Mouse (Mus musculus): Measurements from ENCODE around the gene Ptgs1. TPM values are rescaled to one million over a fixed set of nuclear protein-coding genes. Genes with fewer than 3 reads are reported as not detected.

The Ptgs1 gene
- polyA plus RNA-seq, 1 experiment from 2014 or later: 35.1 TPM

DNA sequence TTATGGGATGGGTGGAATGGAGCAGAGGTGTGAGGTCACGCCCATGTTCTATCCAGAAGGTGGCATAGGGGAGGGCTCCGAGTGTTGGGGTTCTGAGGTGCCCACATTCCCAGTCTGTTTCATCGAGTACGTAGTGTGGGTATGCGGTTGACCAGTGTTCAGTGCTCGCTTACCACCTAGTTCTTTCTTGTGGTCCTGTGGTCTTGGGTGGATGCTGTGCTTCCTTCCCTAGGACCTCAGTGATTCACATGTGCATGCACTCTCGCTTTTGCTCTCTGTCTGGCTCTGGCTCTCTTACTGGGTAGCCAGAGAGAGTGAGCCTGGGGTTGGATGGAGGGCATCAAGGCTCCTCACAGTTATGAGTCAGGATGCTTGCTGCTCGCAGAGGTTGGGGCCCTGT lies 10.1 kb upstream of the Ptgs1 start:
- no peak overlapping the region for H3K27ac ChIP-seq (ENCODE audit: low read length)
- no peak overlapping the region for H3K4me3 ChIP-seq (replicated peaks; ENCODE audit: low read length)
- H3K36me3 ChIP-seq (ENCODE audit: control insufficient read depth, insufficient read depth, low read length): no peaks in the 10 kb centered on the region
- H3K4me1 ChIP-seq (ENCODE audit: control insufficient read depth, insufficient read depth, low read length): peaks cover 17% of the 10 kb centered on the region
- no peaks in the 10 kb centered on the region for H3K9me3 ChIP-seq (replicated peaks; ENCODE audit: control insufficient read depth, low read length)
- no peak overlapping the region for H3K4me2 ChIP-seq (ENCODE audit: low read depth, low read length)
- no peak for ATAC-seq (ENCODE audit: insufficient read depth, low FRiP score)
- no peak overlapping the region for H3K9ac ChIP-seq (ENCODE audit: low read length)
- WGBS: 87% methylated on average over 8 of the region's 8 CpGs
- H3K27me3 ChIP-seq (ENCODE audit: control insufficient read depth, insufficient read depth, low read length): no peaks in the 10 kb centered on the region

GRCm38 (mm10) chr2:36220891-36221290 lies 9.3 kb upstream of the Ptgs1 start:
- Histone ChIP-seq H3K27ac (ENCODE audit: low read length) (no peak overlapping the region), H3K27me3 (ENCODE audit: control insufficient read depth, insufficient read depth, low read length) (no peaks in the 10 kb centered on the region), H3K4me1 (ENCODE audit: control insufficient read depth, insufficient read depth, low read length) (peaks cover 17% of the 10 kb centered on the region), H3K4me3 (replicated peaks; ENCODE audit: low read length) (no peak overlapping the region), H3K36me3 (ENCODE audit: control insufficient read depth, insufficient read depth, low read length) (no peaks in the 10 kb centered on the region), H3K4me2 (ENCODE audit: low read depth, low read length) (no peak overlapping the region), H3K9ac (ENCODE audit: low read length) (no peak overlapping the region), H3K9me3 (replicated peaks; ENCODE audit: control insufficient read depth, low read length) (no peaks in the 10 kb centered on the region)
- no peak for ATAC-seq (ENCODE audit: insufficient read depth, low FRiP score)
- 78% methylated on average over 4 of the region's 4 CpGs for WGBS

- H3K4me1 ChIP-seq (ENCODE audit: control insufficient read depth, insufficient read depth, low read length): peaks cover 4% of the 10 kb centered on the region
- 55% methylated on average over 7 of the region's 7 CpGs for WGBS
- H3K9ac ChIP-seq (ENCODE audit: low read length): no peak overlapping the region
- no peak overlapping the region for H3K27ac ChIP-seq (ENCODE audit: low read length)
- no peaks in the 10 kb centered on the region for H3K27me3 ChIP-seq (ENCODE audit: control insufficient read depth, insufficient read depth, low read length)
- H3K4me2 ChIP-seq (ENCODE audit: low read depth, low read length): no peak overlapping the region
- H3K9me3 ChIP-seq (replicated peaks; ENCODE audit: control insufficient read depth, low read length): no peaks in the 10 kb centered on the region
- ATAC-seq (ENCODE audit: insufficient read depth, low FRiP score): no peak
- no peak overlapping the region for H3K4me3 ChIP-seq (replicated peaks; ENCODE audit: low read length)
- H3K36me3 ChIP-seq (ENCODE audit: control insufficient read depth, insufficient read depth, low read length): no peaks in the 10 kb centered on the region
Observed at GRCm38 (mm10) chr2:36222168-36222848, 7.9 kb upstream of the Ptgs1 start.

GRCm38 (mm10) chr2:36223436-36223835 lies 6.8 kb upstream of the Ptgs1 start:
- Histone ChIP-seq H3K36me3 (ENCODE audit: control insufficient read depth, insufficient read depth, low read length) (no peaks in the 10 kb centered on the region), H3K27ac (ENCODE audit: low read length) (peak overlapping the region; percentile 41; the same call in 1 of the 2 replicates), H3K9ac (ENCODE audit: low read length) (no peak overlapping the region), H3K9me3 (replicated peaks; ENCODE audit: control insufficient read depth, low read length) (no peaks in the 10 kb centered on the region), H3K27me3 (ENCODE audit: control insufficient read depth, insufficient read depth, low read length) (0 out of 2 replicates have a peak, but pooled peaks cover 4% of the 10 kb centered on the region), H3K4me1 (ENCODE audit: control insufficient read depth, insufficient read depth, low read length) (no peaks in the 10 kb centered on the region), H3K4me2 (ENCODE audit: low read depth, low read length) (no peak overlapping the region), H3K4me3 (replicated peaks; ENCODE audit: low read length) (no peak overlapping the region)
- no peak for ATAC-seq (ENCODE audit: insufficient read depth, low FRiP score)

GRCm38 (mm10) chr2:36224153-36224552 lies 6.1 kb upstream of the Ptgs1 start:
- no peak overlapping the region for H3K4me3 ChIP-seq (replicated peaks; ENCODE audit: low read length)
- no peak overlapping the region for H3K4me2 ChIP-seq (ENCODE audit: low read depth, low read length)
- no peak overlapping the region for H3K9ac ChIP-seq (ENCODE audit: low read length)
- ATAC-seq (ENCODE audit: insufficient read depth, low FRiP score): 0 out of 2 replicates have a peak, but pooled peaks have one; percentile 41
- H3K27ac ChIP-seq (ENCODE audit: low read length): 0 out of 2 replicates have a peak overlapping the region, but pooled peaks have one; percentile 41
- H3K27me3 ChIP-seq (ENCODE audit: control insufficient read depth, insufficient read depth, low read length): 0 out of 2 replicates have a peak, but pooled peaks cover 5% of the 10 kb centered on the region
- H3K4me1 ChIP-seq (ENCODE audit: control insufficient read depth, insufficient read depth, low read length): no peaks in the 10 kb centered on the region
- H3K36me3 ChIP-seq (ENCODE audit: control insufficient read depth, insufficient read depth, low read length): no peaks in the 10 kb centered on the region
- WGBS: 64% methylated on average over 7 of the region's 7 CpGs
- H3K9me3 ChIP-seq (replicated peaks; ENCODE audit: control insufficient read depth, low read length): no peaks in the 10 kb centered on the region

- Histone ChIP-seq H3K4me3 (replicated peaks; ENCODE audit: low read length) (no peak overlapping the region), H3K9ac (ENCODE audit: low read length) (no peak overlapping the region), H3K4me2 (ENCODE audit: low read depth, low read length) (no peak overlapping the region), H3K4me1 (ENCODE audit: control insufficient read depth, insufficient read depth, low read length) (no peaks in the 10 kb centered on the region), H3K27me3 (ENCODE audit: control insufficient read depth, insufficient read depth, low read length) (0 out of 2 replicates have a peak, but pooled peaks cover 5% of the 10 kb centered on the region), H3K36me3 (ENCODE audit: control insufficient read depth, insufficient read depth, low read length) (no peaks in the 10 kb centered on the region), H3K9me3 (replicated peaks; ENCODE audit: control insufficient read depth, low read length) (no peaks in the 10 kb centered on the region), H3K27ac (ENCODE audit: low read length) (no peak overlapping the region; the same call in 1 of the 2 replicates)
- no peak for ATAC-seq (ENCODE audit: insufficient read depth, low FRiP score)
- WGBS: 20% methylated on average over 2 of the region's 2 CpGs
Observed at GRCm38 (mm10) chr2:36224599-36224998, 5.6 kb upstream of the Ptgs1 start.

DNA sequence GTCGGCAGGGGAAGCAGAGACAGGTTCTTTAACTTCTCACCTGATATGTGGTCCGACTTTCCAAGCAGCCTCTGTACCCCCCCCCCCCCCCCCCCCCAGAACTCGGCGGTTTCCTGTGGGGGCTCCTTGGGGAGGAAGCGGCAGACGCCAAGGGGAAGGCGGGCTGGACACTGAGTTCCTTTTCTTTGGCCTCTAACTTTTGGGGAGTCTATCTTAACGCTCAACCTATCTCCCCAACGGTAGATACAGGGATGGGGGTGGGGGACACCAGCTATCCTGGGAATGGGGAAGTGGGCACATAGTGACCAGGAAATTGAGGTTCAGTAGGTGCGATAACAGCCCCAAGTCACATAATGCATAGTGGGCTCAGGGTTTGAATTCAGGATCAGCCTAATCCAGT lies 741 bp downstream of the Ptgs1 start:
- H3K27me3 ChIP-seq (ENCODE audit: control insufficient read depth, insufficient read depth, low read length): 0 out of 2 replicates have a peak, but pooled peaks cover 5% of the 10 kb centered on the region
- H3K9ac ChIP-seq (ENCODE audit: low read length): peak overlapping the region; percentile 78
- no peaks in the 10 kb centered on the region for H3K9me3 ChIP-seq (replicated peaks; ENCODE audit: control insufficient read depth, low read length)
- peaks cover 31% of the 10 kb centered on the region for H3K4me1 ChIP-seq (ENCODE audit: control insufficient read depth, insufficient read depth, low read length)
- H3K4me3 ChIP-seq (replicated peaks; ENCODE audit: low read length): peak overlapping the region; percentile 57
- H3K4me2 ChIP-seq (ENCODE audit: low read depth, low read length): peak overlapping the region; percentile 87
- H3K36me3 ChIP-seq (ENCODE audit: control insufficient read depth, insufficient read depth, low read length): no peaks in the 10 kb centered on the region
- WGBS: 23% methylated on average over 9 of the region's 10 CpGs
- ATAC-seq (ENCODE audit: insufficient read depth, low FRiP score): no peak
- H3K27ac ChIP-seq (ENCODE audit: low read length): no peak overlapping the region

- no peak for ATAC-seq (ENCODE audit: insufficient read depth, low FRiP score)
- Histone ChIP-seq H3K27me3 (ENCODE audit: control insufficient read depth, insufficient read depth, low read length) (no peaks in the 10 kb centered on the region), H3K36me3 (ENCODE audit: control insufficient read depth, insufficient read depth, low read length) (no peaks in the 10 kb centered on the region), H3K9me3 (replicated peaks; ENCODE audit: control insufficient read depth, low read length) (0 out of 2 replicates have a peak, but pooled peaks cover 5% of the 10 kb centered on the region), H3K27ac (ENCODE audit: low read length) (peak overlapping the region; percentile 76), H3K4me3 (replicated peaks; ENCODE audit: low read length) (no peak overlapping the region), H3K9ac (ENCODE audit: low read length) (peak overlapping the region; percentile 35; the same call in 1 of the 2 replicates), H3K4me1 (ENCODE audit: control insufficient read depth, insufficient read depth, low read length) (peaks cover 39% of the 10 kb centered on the region), H3K4me2 (ENCODE audit: low read depth, low read length) (no peak overlapping the region; the same call in 1 of the 2 replicates)
- WGBS: 38% methylated on average over 7 of the region's 7 CpGs
Observed at GRCm38 (mm10) chr2:36234526-36235368, 4.5 kb downstream of the Ptgs1 start.

DNA sequence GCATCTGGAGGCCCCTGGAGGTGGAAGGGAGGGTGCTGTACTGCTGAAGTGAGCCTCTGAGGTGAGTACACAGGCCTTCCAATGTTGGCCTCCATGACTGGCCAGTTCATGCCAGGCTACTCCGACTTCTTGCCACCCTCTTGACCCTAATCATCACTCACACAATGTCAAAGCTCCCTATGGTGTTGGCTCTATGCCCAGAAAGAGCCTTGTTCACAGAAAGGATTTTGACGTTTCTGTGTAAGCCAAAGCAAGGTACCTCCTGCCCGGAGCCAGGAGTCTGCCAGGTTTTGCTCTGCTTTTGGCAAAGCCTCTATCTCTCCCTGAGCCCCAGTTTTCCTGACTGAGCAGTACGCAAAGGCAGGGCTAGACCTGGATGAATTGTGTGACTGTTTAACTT lies 5.7 kb downstream of the Ptgs1 start:
- Histone ChIP-seq H3K27me3 (ENCODE audit: control insufficient read depth, insufficient read depth, low read length) (no peaks in the 10 kb centered on the region), H3K36me3 (ENCODE audit: control insufficient read depth, insufficient read depth, low read length) (no peaks in the 10 kb centered on the region), H3K4me1 (ENCODE audit: control insufficient read depth, insufficient read depth, low read length) (peaks cover 31% of the 10 kb centered on the region), H3K4me2 (ENCODE audit: low read depth, low read length) (no peak overlapping the region), H3K4me3 (replicated peaks; ENCODE audit: low read length) (no peak overlapping the region), H3K27ac (ENCODE audit: low read length) (peak overlapping the region; percentile 76), H3K9me3 (replicated peaks; ENCODE audit: control insufficient read depth, low read length) (0 out of 2 replicates have a peak, but pooled peaks cover 5% of the 10 kb centered on the region), H3K9ac (ENCODE audit: low read length) (no peak overlapping the region)
- peak; percentile 42; the same call in 1 of the 2 replicates for ATAC-seq (ENCODE audit: insufficient read depth, low FRiP score)
- 24% methylated on average over 4 of the region's 4 CpGs for WGBS
